Mouse (Mus musculus) liver, embryonic 14.5 days (tissue): ENCODE measurements at regions not wholly inside any gene's neighbourhood (a gene's known extent, or its start where the extent isn't known, plus 50 kb on each side); places are given as distances from the start of the nearest gene placed in this dataset.

ENCODE experiments used
- CTCF ChIP-seq: IDR thresholded peaks from 2 replicates; pipeline ENCODE4 v1.5.1; 2016; ENCODE audit warnings: antibody characterized with exemption, low read depth, control low read depth
- EP300 ChIP-seq: IDR thresholded peaks from 2 replicates; pipeline ENCODE4 v1.6.1; 2016; ENCODE audit warnings: antibody characterized with exemption, low read depth

DNA sequence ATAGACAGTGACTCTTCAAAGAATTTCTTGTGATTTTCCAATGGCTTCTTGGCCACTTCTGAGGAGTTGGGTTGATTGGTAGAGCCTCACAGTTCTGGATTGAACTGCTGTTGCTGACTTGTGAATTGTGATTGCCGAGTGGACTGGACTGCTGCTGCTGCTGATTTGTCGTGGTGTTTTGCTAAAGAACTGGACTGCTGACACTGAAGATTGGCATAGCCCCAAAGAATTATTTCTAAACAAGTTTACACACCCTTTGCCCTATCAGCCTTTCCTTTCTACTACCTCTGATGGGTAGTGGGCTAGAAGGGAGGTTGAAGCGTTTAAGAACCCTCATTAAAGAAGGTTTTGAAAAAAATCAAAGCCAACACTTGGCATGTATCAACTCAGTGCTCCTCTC, 280.6 kb upstream of the Gm12728 start:
- TF ChIP-seq CTCF (no peak), EP300 (no peak)
